Mouse (Mus musculus) 3134 (cell line): ENCODE data around the gene Psenen.

Experiments
- DNase-seq: peaks from one replicate; pipeline ENCODE4 v3.0.0-alpha.2; 2011; ENCODE audit warnings: low spot score; ENCODE audit not compliant: insufficient read length; ENCODE audit errors: extremely low read depth

Gene Psenen

DNA sequence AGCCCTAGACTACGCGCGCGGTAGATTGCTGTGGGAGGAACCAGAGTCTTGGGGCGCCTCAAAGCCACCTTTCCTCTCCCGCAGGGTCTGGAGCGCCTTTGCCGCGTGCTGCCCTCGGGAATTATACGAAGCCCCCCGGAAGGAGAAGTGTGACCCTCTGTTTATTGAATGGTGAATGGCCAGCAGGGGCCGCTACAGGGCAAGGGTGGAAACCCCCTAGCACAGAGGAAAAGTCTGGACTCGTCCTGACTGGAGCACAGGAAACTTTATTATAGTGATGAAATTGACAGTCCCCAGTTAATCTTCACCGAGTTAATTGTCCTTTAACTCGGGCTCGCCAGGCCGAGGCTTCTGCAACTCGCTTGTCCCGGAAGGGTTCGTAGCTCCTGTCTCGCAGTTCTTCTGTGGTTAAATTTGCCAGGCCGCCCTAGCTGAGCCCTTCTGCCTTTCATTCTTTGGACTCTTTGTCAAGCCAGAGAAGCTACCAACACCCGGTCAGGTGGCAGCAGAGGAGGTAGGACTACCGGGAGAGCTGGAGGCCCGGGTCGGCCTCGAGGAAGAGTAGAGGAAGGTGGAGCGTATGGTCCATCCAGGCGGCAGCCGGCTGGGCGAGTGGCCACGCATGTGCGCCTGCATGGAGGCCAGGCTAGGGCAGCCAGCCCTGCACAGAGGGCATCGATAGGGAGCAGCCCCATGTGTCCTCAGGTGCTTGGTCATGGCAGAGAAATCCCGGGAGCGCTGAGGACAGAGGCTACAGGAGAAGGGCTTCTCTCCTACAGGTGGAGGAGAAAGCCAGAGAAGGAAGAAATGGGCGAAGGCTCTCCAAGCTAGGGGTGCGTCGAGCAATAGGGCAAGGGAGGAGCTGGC is 26.2 kb upstream of the Psenen start:
- peak; percentile 48 for DNase-seq

DNA sequence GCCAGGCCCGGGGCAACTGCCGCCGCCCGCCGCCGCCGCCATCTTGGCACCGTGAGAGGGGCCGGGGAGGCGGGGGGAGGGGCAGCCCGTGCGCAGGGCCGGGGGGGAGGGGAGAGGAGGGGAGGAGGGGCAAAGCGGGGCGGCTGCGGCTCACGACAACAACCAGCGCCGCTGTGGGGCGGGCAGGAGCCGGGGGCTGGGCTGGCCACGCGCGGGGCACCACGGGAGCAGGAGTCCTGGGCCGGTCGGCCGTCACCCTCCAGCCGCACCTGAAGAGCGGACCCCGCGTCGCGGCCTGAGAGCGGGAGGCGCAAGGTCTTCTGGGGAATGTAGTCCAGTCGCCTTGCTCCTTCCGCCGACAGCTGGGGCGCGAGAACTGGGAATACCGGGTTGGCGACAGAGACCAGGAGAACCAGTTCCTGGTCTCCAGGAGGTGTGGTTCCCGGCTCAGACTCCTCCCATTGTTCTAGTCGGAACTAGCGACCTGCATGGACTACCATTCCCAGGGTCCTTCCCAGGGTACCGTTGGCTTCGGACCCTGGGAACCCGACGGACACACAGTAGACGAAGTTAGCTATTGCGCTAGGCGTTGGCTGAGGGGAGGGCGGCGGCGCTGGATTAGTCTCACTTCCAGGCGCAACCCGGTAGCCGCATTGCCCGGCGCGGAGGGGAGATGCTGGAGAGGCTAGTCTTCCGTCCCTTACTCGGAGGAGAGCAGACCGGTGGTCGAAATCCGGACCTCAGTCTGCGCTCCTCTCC is 25.4 kb upstream of the Psenen start, which contains the start of gene Kmt2b:
Gene Kmt2b (minus strand): TSS at position 51 of the 759 bp plus-strand sequence.
- peak; percentile 98 for DNase-seq

DNA sequence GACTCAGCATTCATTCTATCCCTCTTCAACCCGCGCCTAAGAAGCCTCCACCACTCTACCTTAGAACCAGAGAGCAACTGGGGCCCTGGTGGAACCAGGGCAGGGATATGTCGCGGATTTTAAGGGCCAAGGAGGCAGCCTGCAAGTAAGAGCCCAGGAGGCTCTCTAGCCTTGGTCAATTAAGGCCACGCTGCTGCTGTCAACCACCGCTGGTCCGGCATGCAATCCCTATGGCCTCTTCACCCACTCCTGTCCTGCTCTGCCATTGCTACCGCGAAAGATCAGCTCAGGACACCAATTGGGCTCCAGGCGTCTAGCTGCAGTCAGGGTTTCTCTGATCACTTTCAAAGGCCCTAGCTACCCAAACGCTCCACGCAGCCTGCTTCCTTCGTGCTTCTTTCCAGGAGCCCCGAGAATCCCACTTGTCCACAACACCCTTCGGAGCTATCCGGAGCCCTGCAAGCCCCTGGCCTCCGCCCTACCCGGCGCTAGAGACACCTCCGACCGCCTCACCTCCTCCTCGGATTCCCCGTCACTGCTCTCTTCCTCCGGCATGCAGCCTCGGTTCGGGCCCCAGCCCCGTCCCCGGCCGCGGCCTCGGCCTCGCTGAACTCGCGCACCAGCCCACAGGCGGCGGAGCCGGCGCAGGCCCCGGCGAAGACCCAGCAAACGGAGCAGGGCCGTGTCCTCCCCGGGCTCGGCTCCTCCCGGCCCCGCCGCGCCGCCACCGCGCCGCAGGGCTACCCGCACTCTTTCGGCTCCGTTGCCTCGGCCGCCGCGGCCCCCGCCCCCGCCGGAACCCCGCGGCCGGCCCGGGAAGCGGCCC is 24.6 kb upstream of the Psenen start:
- peak; percentile 52 for DNase-seq

DNA sequence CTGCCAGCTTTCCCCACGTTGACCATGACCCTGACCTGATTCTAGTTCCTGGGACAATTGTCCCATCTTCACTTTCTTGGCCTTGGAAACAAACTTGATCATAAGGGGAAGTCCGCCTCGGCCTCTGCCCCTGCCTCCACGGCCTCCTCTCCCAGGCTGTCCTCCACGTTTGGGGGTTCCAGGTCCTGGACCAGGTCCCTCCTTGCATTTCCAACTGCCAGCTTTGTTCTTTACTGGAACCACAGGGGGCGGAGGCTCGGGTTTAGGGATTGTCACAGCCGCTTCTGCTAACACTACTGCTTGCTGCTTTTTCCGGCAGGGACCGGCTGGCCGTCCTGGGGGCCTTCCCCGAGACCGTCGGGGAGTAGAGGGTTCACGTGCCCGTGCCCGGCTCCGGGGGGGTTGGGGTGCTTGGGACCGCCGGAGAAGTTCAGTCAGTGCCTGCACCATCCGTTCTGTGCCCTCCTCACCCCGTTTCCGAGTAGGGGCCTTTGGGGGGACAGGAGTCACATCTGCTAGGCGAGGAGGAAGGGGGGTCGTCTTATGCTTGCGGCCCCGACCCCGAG is 23.1 kb upstream of the Psenen start:
- DNase-seq: no peak

DNA sequence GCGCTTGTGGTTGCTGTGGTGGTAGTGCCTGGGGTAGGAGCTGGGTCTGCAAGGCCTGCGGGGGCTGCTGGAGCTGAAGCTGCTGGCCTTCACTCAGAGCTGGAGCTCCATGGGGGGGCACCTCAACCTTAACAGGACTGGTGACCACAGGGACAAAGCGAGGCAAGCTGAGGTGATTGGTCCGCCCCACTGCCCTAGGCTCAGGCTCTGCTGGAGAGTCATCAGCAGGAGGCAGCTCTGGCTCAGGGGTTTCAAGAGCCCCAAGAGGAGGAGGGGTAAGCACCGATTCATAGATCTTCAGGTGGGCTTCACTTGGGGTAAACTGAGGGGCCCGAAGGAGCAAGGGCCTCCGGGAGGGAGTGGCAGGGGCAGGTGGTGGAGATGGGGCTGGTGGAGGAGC is 21.7 kb upstream of the Psenen start:
- DNase-seq: no peak

DNA sequence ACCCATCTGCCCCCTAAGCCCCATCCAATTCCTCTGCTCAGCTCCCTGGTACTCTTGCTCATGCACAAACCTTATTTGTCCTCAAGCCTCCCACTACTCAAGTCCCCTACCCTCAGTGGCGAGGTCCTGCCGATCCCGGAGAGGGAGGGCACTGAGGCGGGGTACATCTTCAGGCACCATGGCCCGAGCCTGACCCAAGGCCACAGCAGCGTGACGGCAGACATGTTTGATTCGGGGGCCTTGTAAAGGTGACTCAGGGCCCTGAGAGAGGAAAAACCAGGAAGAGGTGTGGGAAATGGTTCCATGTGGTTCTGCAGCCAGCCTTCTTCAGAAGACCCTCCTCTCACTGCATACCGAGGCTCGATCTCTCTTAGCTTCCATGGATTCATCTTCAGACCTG is 20.9 kb upstream of the Psenen start:
- no peak for DNase-seq

DNA sequence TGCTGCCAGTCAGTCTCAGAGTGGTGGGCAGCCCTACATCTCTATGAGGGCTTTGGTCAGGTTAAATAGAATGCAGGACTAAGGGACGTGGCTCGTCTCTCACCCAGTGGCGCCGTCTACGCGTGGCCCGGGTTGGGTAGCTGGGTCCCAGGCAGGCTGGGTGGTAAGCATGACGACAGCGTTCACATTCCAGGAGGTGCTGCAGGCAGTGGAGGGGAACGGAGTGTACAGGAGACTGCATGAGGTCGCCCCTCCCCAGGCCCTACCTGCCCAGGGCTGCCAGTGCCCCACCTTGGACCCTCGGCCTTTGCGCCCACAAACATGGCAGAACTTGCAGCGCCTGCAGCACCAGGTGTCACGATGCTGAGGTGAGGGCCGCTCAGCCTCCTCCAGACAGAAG is 18.1 kb upstream of the Psenen start:
- DNase-seq: no peak

DNA sequence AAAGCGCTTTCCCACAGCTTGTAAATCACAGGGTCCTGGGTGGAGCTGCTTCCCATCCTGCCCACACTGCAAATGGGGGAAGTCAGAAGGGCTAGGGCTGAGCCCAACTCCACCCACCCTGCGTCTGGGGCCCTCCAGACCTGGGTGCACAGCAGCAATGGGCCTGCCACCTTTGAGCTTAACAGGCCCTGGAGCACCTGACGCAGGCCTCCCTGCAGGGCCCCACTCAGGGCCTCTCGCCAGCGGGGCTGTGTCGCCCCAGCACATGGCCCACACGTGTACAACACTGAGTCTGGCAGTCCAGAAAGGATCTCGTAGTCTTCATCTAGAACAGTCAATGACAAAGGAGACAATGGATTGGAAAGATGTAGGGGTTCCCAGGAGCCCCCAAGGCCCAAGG is 16.5 kb upstream of the Psenen start:
- no peak for DNase-seq

DNA sequence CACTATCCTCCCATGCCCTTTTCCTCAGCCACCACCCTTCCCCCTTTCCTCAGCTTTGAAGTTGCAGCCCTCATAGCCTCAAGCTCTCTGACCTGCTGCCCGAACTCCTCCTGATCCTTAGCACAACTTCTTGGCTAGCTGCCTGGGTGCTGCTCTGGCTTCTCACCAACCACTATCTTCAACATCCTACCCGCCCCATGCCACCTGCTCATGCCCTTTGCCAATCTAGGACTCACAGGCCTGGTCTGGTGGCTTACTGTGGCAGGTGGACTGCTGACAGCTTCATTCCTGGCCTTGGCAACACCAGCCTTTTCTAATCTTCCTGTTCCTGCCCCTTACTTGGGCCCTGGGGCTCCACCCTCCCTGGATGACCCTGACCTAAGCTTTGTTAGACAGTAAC is 9.5 kb upstream of the Psenen start:
- no peak for DNase-seq

DNA sequence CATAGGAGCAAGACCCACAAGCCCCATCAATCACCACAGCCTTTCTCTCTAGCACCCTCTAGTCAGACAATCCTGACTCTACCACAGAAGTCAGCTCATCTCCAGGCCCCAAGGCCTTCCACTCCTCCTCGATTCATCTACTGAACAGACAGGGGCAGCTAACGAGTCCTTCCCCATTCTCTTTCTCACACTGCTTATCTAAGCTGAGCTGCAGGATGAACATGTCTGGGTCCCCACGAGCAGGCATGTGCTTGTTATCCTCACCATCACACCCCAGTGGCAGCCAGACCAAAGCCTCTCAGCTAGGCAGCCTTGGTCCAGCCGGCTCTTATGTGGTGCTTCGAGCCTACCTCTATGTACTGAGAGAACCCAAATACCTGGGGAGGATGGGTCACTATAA is 9.0 kb upstream of the Psenen start:
- DNase-seq: no peak

DNA sequence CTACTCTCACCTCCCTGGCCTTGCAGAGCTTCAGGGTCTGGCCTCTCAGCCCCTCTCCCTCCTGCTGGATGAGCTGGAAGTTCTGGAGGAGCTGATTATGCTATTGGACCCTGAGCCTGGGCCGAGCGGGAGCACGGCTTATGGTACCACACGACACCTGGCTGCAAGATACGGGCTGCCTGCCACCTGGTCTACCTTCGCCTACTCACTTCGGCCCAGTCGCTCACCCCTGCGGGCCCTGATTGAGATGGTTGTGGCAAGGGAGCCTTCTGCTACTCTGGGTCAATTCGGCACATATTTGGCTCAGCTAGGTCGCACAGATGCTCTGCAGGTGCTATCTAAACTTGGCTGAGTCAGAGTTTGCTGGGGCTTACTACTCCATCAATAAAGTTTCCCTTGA is 4.1 kb upstream of the Psenen start:
- DNase-seq: no peak

DNA sequence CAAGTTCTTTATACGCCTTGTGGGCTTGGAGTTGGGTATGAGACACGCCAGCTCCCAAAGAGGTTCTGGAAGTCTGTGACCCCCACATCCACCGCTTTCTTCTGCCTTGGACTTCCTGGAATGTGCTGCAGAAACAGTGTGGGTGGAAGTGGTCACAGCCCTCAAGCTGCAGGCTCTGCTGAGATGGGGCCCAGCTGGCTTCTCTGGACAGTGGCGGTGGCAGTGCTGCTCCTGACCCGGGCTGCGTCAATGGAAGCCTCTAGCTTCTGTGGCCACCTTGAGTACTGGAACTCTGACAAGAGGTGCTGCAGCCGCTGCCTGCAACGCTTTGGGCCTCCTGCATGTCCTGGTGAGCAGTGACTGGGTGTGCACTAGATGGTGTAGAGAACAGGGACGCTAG is 2.6 kb upstream of the Psenen start:
- DNase-seq: no peak

DNA sequence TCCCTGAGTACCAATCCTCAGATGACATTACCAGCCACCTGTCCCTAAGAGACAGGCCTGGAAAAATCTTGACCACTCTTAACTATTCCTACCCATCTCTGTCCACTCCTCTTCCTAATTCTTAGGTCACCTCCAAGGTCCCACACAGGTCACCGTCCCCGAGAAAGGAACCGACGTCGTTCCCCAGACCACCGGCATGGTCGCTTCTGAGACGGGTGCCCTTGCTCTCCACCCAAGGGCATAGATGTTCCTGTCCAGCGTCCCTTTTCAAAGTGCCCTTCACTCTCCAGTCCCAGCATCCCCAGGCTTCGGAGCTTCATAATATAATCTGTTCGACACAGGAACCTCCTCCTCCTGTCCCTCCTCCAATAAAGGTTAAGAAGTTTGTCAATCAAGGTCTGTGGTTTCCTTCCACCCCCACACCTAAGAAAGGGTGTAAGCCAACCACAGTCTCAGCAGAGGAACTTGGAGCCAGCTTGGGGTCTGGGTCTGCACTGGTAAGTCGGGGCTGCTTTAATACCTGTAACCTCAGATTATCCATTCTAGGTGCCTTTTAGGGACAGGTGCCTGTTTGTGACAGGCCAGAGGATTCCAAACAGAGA is 1.6 kb upstream of the Psenen start, which contains the start of gene Igflr1:
Gene Igflr1 (plus strand): TSS at position 458 of the 602 bp plus-strand sequence.
- DNase-seq: no peak

DNA sequence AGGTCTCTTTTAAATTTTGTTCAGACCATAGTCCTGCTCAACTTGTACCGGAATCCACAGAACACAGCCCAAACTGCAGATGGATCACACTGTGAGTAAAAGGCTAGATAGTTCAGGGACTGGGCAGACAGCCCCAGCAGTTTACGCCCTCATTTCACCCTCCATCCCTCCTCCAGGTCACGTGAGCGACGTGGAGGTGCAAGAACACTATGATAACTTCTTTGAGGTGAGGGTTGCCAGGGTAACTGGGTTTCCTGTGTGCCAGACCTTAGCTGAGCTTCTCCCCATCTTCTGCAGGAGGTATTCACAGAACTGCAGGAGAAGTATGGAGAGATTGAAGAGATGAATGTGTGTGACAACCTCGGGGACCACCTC is 466 bp upstream of the Psenen start:
- DNase-seq: no peak

DNA sequence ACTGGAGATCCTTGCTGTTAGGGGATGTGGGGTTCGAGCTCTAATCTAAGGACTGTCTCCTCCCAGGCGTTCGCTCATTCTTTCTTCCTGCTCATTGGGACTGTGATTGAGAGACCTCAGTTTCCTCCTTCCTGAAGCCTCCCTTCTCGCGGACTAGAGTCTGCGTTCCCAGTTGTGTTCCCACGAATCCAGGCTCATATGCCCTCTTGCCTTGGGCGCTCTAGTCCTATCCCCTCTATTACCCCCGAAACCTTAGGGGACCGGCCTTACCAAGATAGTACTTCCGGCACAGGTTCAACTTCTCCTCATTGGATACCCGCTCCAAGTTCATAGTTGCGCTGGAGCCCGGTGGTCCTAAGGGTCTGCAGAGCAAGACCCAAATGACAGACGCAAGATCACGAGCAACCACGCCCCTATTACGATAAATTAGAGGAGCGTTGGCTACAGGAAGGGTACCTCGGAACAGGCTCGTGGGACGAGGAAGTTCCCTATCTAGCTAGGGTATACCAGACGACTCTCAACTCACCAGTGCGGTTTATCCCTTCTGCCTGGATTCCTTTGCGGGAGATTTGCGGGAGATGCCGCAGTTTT is 806 bp downstream of the Psenen start:
- DNase-seq: no peak

DNA sequence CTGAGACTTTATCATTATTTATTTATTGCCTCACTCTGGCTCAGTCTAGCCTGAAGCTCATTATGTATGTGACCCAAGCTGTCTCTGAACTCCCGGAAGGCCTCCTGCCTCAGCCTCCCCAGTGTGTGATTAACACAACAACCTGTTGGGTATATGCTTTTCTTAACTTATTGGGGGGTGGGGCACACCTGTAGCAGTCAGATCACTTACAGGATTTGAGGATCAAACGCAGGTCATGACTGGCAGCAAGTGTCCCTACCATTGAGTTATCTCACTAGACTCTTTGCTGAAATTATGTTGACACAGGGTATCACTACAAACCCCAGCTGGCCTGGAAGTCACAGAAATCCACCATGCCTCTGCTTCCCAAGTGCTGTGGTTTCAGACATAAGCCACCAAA is 3.1 kb downstream of the Psenen start:
- no peak for DNase-seq

DNA sequence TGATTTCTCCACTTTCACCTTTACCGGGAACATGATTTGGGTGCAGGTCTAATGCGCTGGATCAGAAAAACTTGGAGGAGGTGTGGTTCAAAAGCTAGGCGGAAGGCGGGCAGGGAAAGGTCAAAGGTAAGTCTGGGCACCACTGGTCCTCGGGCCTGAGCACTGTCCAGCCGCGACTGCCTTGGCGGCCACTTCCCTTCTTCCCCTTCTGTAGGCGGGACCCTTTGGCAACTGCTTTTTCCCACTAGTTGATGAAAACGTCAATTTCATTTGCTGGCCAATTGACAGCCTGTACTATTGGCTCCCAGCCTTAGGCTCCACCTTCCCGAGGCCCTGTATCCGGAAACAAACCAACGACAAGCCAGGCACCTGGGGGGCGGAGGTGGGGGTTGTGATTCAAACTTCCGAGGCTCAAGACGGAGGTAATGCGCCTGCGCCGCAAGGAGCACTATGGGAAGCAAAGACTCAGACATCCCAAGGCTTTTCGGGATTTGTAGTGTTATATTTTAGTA is 3.9 kb downstream of the Psenen start, which contains the start of gene Lin37:
Gene Lin37 (minus strand): TSS at position 396 of the 512 bp plus-strand sequence.
- DNase-seq: peak; percentile 89

DNA sequence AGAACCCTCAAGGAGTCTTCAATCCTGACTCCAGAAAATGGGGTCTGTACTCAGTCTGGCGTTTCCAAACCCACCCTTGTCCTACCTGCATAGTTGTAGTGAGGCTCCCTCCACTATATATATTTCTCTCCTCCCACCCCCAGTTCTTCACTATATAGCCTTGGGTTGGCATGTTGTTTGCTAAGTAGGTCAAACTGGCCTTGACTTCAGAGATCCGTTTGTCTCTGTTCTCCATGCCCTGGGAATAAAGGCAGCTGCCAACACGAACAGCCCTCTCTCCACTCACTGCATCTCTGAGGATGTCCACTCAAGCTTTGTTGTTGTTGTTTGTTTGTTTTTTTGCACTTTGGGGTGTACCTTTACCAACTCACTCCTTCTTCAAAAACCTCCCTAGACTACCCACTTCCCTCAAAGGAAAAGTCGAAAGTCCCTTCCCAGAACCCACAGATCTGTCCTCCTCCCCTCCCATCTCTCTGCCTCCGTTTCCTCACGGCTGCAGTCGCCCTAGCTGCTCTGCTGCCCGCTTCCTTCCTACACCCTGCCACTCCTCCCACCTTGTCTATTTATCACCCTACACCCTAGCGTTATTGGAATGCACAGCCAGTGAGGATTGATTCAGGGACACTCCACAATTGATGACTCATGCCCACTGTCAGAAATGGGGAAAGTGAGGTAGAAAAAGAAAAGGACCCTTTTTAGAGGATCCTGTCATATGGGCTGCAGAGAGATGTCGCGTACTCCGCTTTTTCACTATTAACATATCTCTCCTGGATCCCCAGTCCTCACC is 4.6 kb downstream of the Psenen start:
- DNase-seq: no peak
